ENCODE assay signal across 27 mouse cellular contexts in the genomic region with DNA sequence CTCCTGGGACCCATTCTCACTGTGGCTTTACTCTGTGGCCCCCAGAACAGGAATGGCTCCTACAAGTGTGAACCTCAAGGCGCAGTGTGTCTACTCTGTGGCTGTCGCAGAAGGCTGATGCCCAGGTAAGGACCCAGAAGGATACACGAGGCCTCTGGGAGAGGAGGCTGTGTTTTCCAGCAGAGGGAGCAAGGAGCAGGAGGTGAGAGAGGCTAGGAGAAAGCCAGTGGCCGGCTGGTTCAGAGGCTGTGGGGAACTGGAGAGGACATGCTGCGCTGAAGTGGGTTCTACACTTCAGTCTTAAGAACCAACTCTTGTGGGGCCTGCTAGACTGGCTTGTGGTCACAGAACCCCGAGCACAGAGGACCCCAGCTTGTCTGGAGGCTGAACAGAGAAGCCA. TPM values are rescaled to one million over a fixed set of nuclear protein-coding genes. Genes with fewer than 3 reads are reported as not detected.
DNase-seq lines count a peak whose midpoint lies in the region; ATAC-seq and TF ChIP-seq lines count a peak whose summit lies in the region.
"Had no signal": no experiment of that assay in that cellular context is flagged by ENCODE, and none has a peak within 500 bp of the region (broad histone marks: within the 10 kb centered on the region; RNA-seq: fewer than 3 reads in every experiment).

No protein-coding gene starts in this region.

- no peak for DNase-seq in kidney, postnatal 0 days (ENCODE audit: low spot score)
- no peak for DNase-seq in kidney, postnatal 25 days
- DNase-seq in lung, postnatal 36 days = no peak
- DNase-seq in NIH3T3 (ENCODE audit: low read depth) = peak; percentile 42
- DNase-seq in frontal cortex, postnatal 10 days (ENCODE audit: low spot score in 2 of 2) = no peak
- DNase-seq: adrenal gland, adult 8-10 months; B cell, adult 2 months; cerebellum, adult 18-20 months; gastrocnemius, postnatal 14 days; heart, adult 11 months; kidney, adult 9 months; kidney, postnatal 36 days; right cerebral cortex, adult 18-20 months; right cerebral cortex, postnatal 4 days; thymus, adult 18-20 months; thymus, postnatal 36 days had no signal

- H3K9ac ChIP-seq in kidney, postnatal 0 days (ENCODE audit: low read depth, low read length) = no peak overlapping the region
- no peak overlapping the region for H3K9ac ChIP-seq in lung, embryonic 16.5 days (ENCODE audit: low read length)
- no peak overlapping the region for H3K9ac ChIP-seq in embryonic facial prominence, embryonic 15.5 days
- H3K9ac ChIP-seq: embryonic facial prominence, embryonic 13.5 days; heart, embryonic 12.5 days; hindbrain, embryonic 13.5 days; limb, embryonic 13.5 days; lung, embryonic 15.5 days; neural tube, embryonic 15.5 days had no signal

- no peak overlapping the region for H3K27ac ChIP-seq in kidney, postnatal 0 days
- H3K27ac ChIP-seq in lung, embryonic 16.5 days (ENCODE audit: low read length) = no peak overlapping the region
- no peak overlapping the region for H3K27ac ChIP-seq in embryonic facial prominence, embryonic 15.5 days (replicated peaks)
- H3K27ac ChIP-seq: embryonic facial prominence, embryonic 13.5 days; hindbrain, embryonic 13.5 days; limb, embryonic 13.5 days; lung, embryonic 15.5 days; neural tube, embryonic 15.5 days had no signal

- peaks cover 4% of the 10 kb centered on the region for H3K4me1 ChIP-seq in kidney, postnatal 0 days (replicated peaks; ENCODE audit: insufficient read depth, low read length)
- peaks cover 4% of the 10 kb centered on the region; the same call in 1 of the 2 replicates for H3K4me1 ChIP-seq in lung, embryonic 16.5 days (replicated peaks; ENCODE audit: control insufficient read depth, insufficient read depth, low read length)
- H3K4me1 ChIP-seq in embryonic facial prominence, embryonic 15.5 days = peaks cover 6% of the 10 kb centered on the region
- H3K4me1 ChIP-seq: neural tube, embryonic 15.5 days had no signal

- H3K4me3 ChIP-seq in kidney, postnatal 0 days (replicated peaks; ENCODE audit: low read depth, low read length) = no peak overlapping the region
- H3K4me3 ChIP-seq in lung, embryonic 16.5 days (ENCODE audit: low read length) = no peak overlapping the region
- H3K4me3 ChIP-seq in embryonic facial prominence, embryonic 15.5 days (replicated peaks) = no peak overlapping the region
- H3K4me3 ChIP-seq: embryonic facial prominence, embryonic 13.5 days; heart, embryonic 12.5 days; hindbrain, embryonic 13.5 days; limb, embryonic 13.5 days; lung, embryonic 15.5 days; neural tube, embryonic 15.5 days had no signal

- no peak for ATAC-seq in kidney, postnatal 0 days (replicated peaks; ENCODE audit: low FRiP score, low read depth)
- ATAC-seq in lung, embryonic 16.5 days (ENCODE audit: low read depth) = 0 out of 2 replicates have a peak, but pooled peaks have one; percentile 32
- ATAC-seq in embryonic facial prominence, embryonic 15.5 days (ENCODE audit: insufficient number of reproducible peaks, low FRiP score, low TSS enrichment, low read depth) = 0 out of 2 replicates have a peak, but pooled peaks have one; percentile 43
- ATAC-seq: activated CD4-positive, CD25-positive, alpha-beta regulatory T cell, adult 4 months; forebrain, embryonic 14.5 days had no signal

- no peak overlapping the region for H3K4me2 ChIP-seq in kidney, postnatal 0 days (ENCODE audit: low read length)
- no peak overlapping the region for H3K4me2 ChIP-seq in lung, embryonic 16.5 days (ENCODE audit: low read depth, low read length)
- no peak overlapping the region for H3K4me2 ChIP-seq in embryonic facial prominence, embryonic 15.5 days (replicated peaks)
- H3K4me2 ChIP-seq: embryonic facial prominence, embryonic 13.5 days; heart, embryonic 12.5 days; hindbrain, embryonic 13.5 days; limb, embryonic 13.5 days; lung, embryonic 15.5 days; neural tube, embryonic 15.5 days had no signal

- 59% methylated on average over 6 of the region's 6 CpGs for WGBS in kidney, postnatal 0 days
- WGBS in lung, embryonic 16.5 days = 51% methylated on average over 6 of the region's 6 CpGs
- 67% methylated on average over 6 of the region's 6 CpGs for WGBS in embryonic facial prominence, embryonic 15.5 days

- H3K9me3 ChIP-seq in kidney, postnatal 0 days (replicated peaks; ENCODE audit: low read length) = no peaks in the 10 kb centered on the region
- no peaks in the 10 kb centered on the region for H3K9me3 ChIP-seq in lung, embryonic 16.5 days (ENCODE audit: control insufficient read depth, low read length)
- no peaks in the 10 kb centered on the region for H3K9me3 ChIP-seq in embryonic facial prominence, embryonic 15.5 days (replicated peaks)
- H3K9me3 ChIP-seq: embryonic facial prominence, embryonic 13.5 days; heart, embryonic 12.5 days; hindbrain, embryonic 13.5 days; limb, embryonic 13.5 days; lung, embryonic 15.5 days; neural tube, embryonic 15.5 days had no signal

- H3K27me3 ChIP-seq in kidney, postnatal 0 days (ENCODE audit: insufficient read depth, low read length) = no peaks in the 10 kb centered on the region
- no peaks in the 10 kb centered on the region for H3K27me3 ChIP-seq in lung, embryonic 16.5 days (ENCODE audit: control insufficient read depth, insufficient read depth, low read depth, low read length)
- no peaks in the 10 kb centered on the region for H3K27me3 ChIP-seq in embryonic facial prominence, embryonic 15.5 days
- H3K27me3 ChIP-seq: CH12.LX; embryonic facial prominence, embryonic 13.5 days; heart, embryonic 12.5 days; hindbrain, embryonic 13.5 days; limb, embryonic 13.5 days; lung, embryonic 15.5 days; neural tube, embryonic 15.5 days had no signal

- TF ChIP-seq CTCF in kidney, postnatal 0 days (IDR thresholded peaks at IDR 0.05; ENCODE audit: low read depth) = peak; percentile 60

- no peaks in the 10 kb centered on the region for H3K36me3 ChIP-seq in kidney, postnatal 0 days (ENCODE audit: insufficient read depth, low read length)
- H3K36me3 ChIP-seq in lung, embryonic 16.5 days (ENCODE audit: control insufficient read depth, insufficient read depth, low read length) = no peaks in the 10 kb centered on the region
- no peaks in the 10 kb centered on the region for H3K36me3 ChIP-seq in embryonic facial prominence, embryonic 15.5 days
- H3K36me3 ChIP-seq: embryonic facial prominence, embryonic 13.5 days; heart, embryonic 12.5 days; hindbrain, embryonic 13.5 days; limb, embryonic 13.5 days; lung, embryonic 15.5 days; neural tube, embryonic 15.5 days had no signal

RNA-seq across cellular contexts. Expression of a gene that starts 42.1 kb away (rescaled TPM):
- 446 and 479 TPM in 2 replicates for polyA plus RNA-seq in kidney, postnatal 0 days (2015; fragmentation: Nextera tagmentation; extraction: Ambion mirVana)
- 334 and 336 TPM in 2 replicates for polyA plus RNA-seq in lung, embryonic 16.5 days (2015; fragmentation: Nextera tagmentation; extraction: Ambion mirVana)
- 449 and 462 TPM in 2 replicates for polyA plus RNA-seq in embryonic facial prominence, embryonic 15.5 days (2015; fragmentation: Nextera tagmentation; extraction: Ambion mirVana)
